Mouse (Mus musculus) gastrocnemius, adult 18-20 months (tissue): ENCODE data around the gene Bmpr2. TPM values are rescaled to one million over a fixed set of nuclear protein-coding genes. Genes with fewer than 3 reads are reported as not detected.

Source experiments
- DNase-seq: peaks from one replicate; pipeline ENCODE4 v3.0.0; 2021; ENCODE audit warnings: low spot score
- total RNA-seq, 2 experiments: library from RNA; stranded (reverse); gene quantifications; 2 replicates each; pipeline ENCODE4 v1.2.3; 2021

Gene Bmpr2
- total RNA-seq, 2 experiments from 2014 or later = 46.1 to 49.0 TPM

GRCm38 (mm10) chr1:59789741-59790140 is 26.5 kb downstream of the Bmpr2 start:
- DNase-seq = no peak

- peak; percentile 21 for DNase-seq
Observed at GRCm38 (mm10) chr1:59795336-59795735, 32.1 kb downstream of the Bmpr2 start.

GRCm38 (mm10) chr1:59797865-59798264 is 34.7 kb downstream of the Bmpr2 start:
- no peak for DNase-seq

- DNase-seq = no peak
Observed at GRCm38 (mm10) chr1:59804363-59804762, 41.2 kb downstream of the Bmpr2 start.

GRCm38 (mm10) chr1:59809921-59810320 is 46.7 kb downstream of the Bmpr2 start:
- DNase-seq = no peak

- no peak for DNase-seq
Observed at GRCm38 (mm10) chr1:59812782-59813181, 49.6 kb downstream of the Bmpr2 start.

GRCm38 (mm10) chr1:59825421-59825820 is 62.2 kb downstream of the Bmpr2 start:
- peak; percentile 51 for DNase-seq

- no peak for DNase-seq
Observed at GRCm38 (mm10) chr1:59826583-59826982, 63.4 kb downstream of the Bmpr2 start.

- no peak for DNase-seq
Observed at GRCm38 (mm10) chr1:59829410-59829809, 66.2 kb downstream of the Bmpr2 start.

- DNase-seq = no peak
Observed at GRCm38 (mm10) chr1:59830194-59830593, 67.0 kb downstream of the Bmpr2 start.

- no peak for DNase-seq
Observed at GRCm38 (mm10) chr1:59833723-59834122, 70.5 kb downstream of the Bmpr2 start.

GRCm38 (mm10) chr1:59848327-59848726 is 85.1 kb downstream of the Bmpr2 start:
- no peak for DNase-seq

GRCm38 (mm10) chr1:59859046-59859445 is 95.8 kb downstream of the Bmpr2 start:
- no peak for DNase-seq

GRCm38 (mm10) chr1:59862144-59862543 is 98.9 kb downstream of the Bmpr2 start:
- no peak for DNase-seq

- DNase-seq = no peak
Observed at GRCm38 (mm10) chr1:59868041-59868440, 104.8 kb downstream of the Bmpr2 start.

- no peak for DNase-seq
Observed at GRCm38 (mm10) chr1:59874023-59874422, 110.8 kb downstream of the Bmpr2 start.

GRCm38 (mm10) chr1:59878098-59878497 is 114.9 kb downstream of the Bmpr2 start:
- DNase-seq = no peak

GRCm38 (mm10) chr1:59883349-59884134 is 120.3 kb downstream of the Bmpr2 start:
- peak; percentile 78 for DNase-seq

GRCm38 (mm10) chr1:59886899-59887298 is 123.7 kb downstream of the Bmpr2 start:
- no peak for DNase-seq

- no peak for DNase-seq
Observed at GRCm38 (mm10) chr1:59888018-59888417, 124.8 kb downstream of the Bmpr2 start.

- no peak for DNase-seq
Observed at GRCm38 (mm10) chr1:59891185-59891584, 128.0 kb downstream of the Bmpr2 start.

GRCm38 (mm10) chr1:59892777-59893176 is 129.6 kb downstream of the Bmpr2 start:
- DNase-seq = no peak

GRCm38 (mm10) chr1:59894025-59894424 is 130.8 kb downstream of the Bmpr2 start:
- no peak for DNase-seq
